Mouse (Mus musculus) C2C12 (cell line): ENCODE results near the gene Plpp1.

Source experiments
- CEBPB ChIP-seq: IDR thresholded peaks from one replicate; pipeline ENCODE4 v1.6.1; 2011; ENCODE audit warnings: low read depth, mild to moderate bottlenecking, control low read depth, moderate library complexity
- CTCF ChIP-seq: IDR thresholded peaks from one replicate; pipeline ENCODE4 v1.5.1; 2011; ENCODE audit not compliant: control insufficient read depth, insufficient read depth, insufficient read length
- MAX ChIP-seq: IDR thresholded peaks from one replicate; pipeline ENCODE4 v1.6.1; 2011; ENCODE audit warnings: mild to moderate bottlenecking, control low read depth
- MYOD1 ChIP-seq: IDR thresholded peaks from one replicate; pipeline ENCODE4 v1.6.1; 2011; ENCODE audit warnings: low read depth; ENCODE audit not compliant: control insufficient read depth, insufficient read length
- USF1 ChIP-seq: IDR thresholded peaks from one replicate; pipeline ENCODE4 v1.6.1; 2011; ENCODE audit warnings: low read depth, mild to moderate bottlenecking, control low read depth, moderate library complexity

GRCm38 (mm10) chr13:112775856-112776255 lies 24.7 kb upstream of the Plpp1 start:
- TF ChIP-seq CTCF (no peak), USF1 (no peak), MAX (no peak), CEBPB (no peak), MYOD1 (no peak)
